Mouse (Mus musculus) E14TG2a.4 (cell line): ENCODE results near the gene Fga.

Source experiments
- CTCF ChIP-seq: conservative IDR thresholded peaks from 2 replicates; pipeline ENCODE4 v1.5.1; 2014; ENCODE audit warnings: low read length
- NANOG ChIP-seq: IDR thresholded peaks from 2 replicates; pipeline ENCODE4 v1.6.1; 2014; ENCODE audit warnings: borderline replicate concordance, low read length, mixed read lengths
- POU5F1 ChIP-seq: IDR thresholded peaks from 2 replicates; pipeline ENCODE4 v1.6.1; 2014; ENCODE audit warnings: low read length, borderline replicate concordance

DNA sequence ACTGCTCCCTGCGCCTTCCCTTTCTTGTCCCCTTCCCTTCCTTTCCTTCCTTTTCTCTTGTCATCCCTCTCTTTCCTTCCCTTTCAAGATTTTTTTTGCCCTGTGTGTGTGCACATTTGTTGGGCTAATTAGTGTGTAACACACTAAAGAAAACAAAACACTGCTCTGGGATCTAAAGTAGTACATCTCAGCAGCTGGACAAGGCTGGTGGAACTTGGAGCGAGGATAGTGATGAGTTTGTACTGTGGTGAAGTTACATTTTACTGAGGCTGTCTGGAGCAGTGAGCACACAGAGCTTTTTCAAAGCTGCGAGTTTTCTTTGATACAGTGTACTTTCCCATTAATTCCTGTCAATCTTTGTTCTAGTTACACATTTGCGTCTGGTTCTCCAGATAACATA lies 44.4 kb downstream of the Fga start:
- no peak for TF ChIP-seq CTCF
- no peak for TF ChIP-seq NANOG
- no peak for TF ChIP-seq POU5F1
